Mouse (Mus musculus) cerebellum, adult 2 months (tissue): ENCODE results near the gene Fam117b. TPM values are rescaled to one million over a fixed set of nuclear protein-coding genes. Genes with fewer than 3 reads are reported as not detected.

ENCODE experiments used
- DNase-seq, 2 experiments: peaks; one replicate each; pipeline ENCODE4 v3.0.0; 2021
- H3K27ac ChIP-seq: fragments of 200-500 bp; 2 replicates; pipeline ENCODE4 v1.5.1; 2012; ENCODE audit warnings: low read length, control low read depth, inconsistent platforms; ENCODE audit not compliant: insufficient read depth
- H3K27me3 ChIP-seq: fragments of 200-500 bp; 2 replicates; pipeline ENCODE4 v1.6.1; 2012; ENCODE audit warnings: inconsistent platforms, mild to moderate bottlenecking, low read length, moderate library complexity; ENCODE audit not compliant: control insufficient read depth, insufficient read depth
- H3K4me1 ChIP-seq: fragments of 200-500 bp; 2 replicates; pipeline ENCODE4 v1.6.1; 2011; ENCODE audit warnings: low read length; ENCODE audit not compliant: control insufficient read depth, insufficient read depth
- H3K4me3 ChIP-seq: fragments of 200-500 bp; replicated peaks from 2 replicates; pipeline ENCODE3; 2011; ENCODE audit warnings: mild to moderate bottlenecking, low read depth, low read length, control low read depth; ENCODE audit not compliant: insufficient read depth
- CTCF ChIP-seq: fragments of 200-500 bp; IDR thresholded peaks from 2 replicates; pipeline ENCODE4 v1.5.1; 2011; ENCODE audit warnings: low read depth, mild to moderate bottlenecking, control low read depth, low read length, moderate library complexity, borderline replicate concordance; ENCODE audit not compliant: insufficient read depth
- POLR2A ChIP-seq: fragments of 200-500 bp; IDR thresholded peaks from 2 replicates; pipeline ENCODE4 v1.6.1; 2011; ENCODE audit warnings: low read length, control low read depth, borderline replicate concordance; ENCODE audit not compliant: insufficient read depth
- WGBS: fragments of 180-500 bp; shearing (Covaris S2); methylation state at CpG from one replicate; pipeline ENCODE4 v1.1.7; 2018; 5-methylcytosine and 5-hydroxymethylcytosine counted together
- polyA plus RNA-seq: library from polyadenylated mRNA; depleted of rRNA; stranded (reverse); fragments of >200 nt; gene quantifications from 2 replicates; pipeline ENCODE4 v1.2.3, GENCODE M21; 2012

The Fam117b gene
- polyA plus RNA-seq, 1 experiment: 27.9 TPM

GRCm38 (mm10) chr1:59957206-59957605 lies 44.4 kb downstream of the Fam117b start:
- Histone ChIP-seq H3K27me3 (no peaks in the 10 kb centered on the region), H3K4me1 (peaks cover 3% of the 10 kb centered on the region), H3K27ac (no peak overlapping the region), H3K4me3 (no peak overlapping the region)
- TF ChIP-seq POLR2A: no peak
- no peak for TF ChIP-seq CTCF
- WGBS: 13% methylated on average over 3 of the region's 3 CpGs
- DNase-seq: peak; percentile 52 to 72

- DNase-seq: no peak
- peaks cover 3% of the 10 kb centered on the region for H3K4me1 ChIP-seq
- TF ChIP-seq POLR2A (no peak), CTCF (no peak)
- no peaks in the 10 kb centered on the region for H3K27me3 ChIP-seq
- H3K4me3 ChIP-seq: no peak overlapping the region
- 79% methylated on average over 1 of the region's 1 CpGs for WGBS
- no peak overlapping the region for H3K27ac ChIP-seq
Observed at GRCm38 (mm10) chr1:59959941-59960340, 47.1 kb downstream of the Fam117b start.

GRCm38 (mm10) chr1:59966171-59966785 lies 53.5 kb downstream of the Fam117b start:
- 94% methylated on average over 6 of the region's 6 CpGs for WGBS
- H3K27ac ChIP-seq: no peak overlapping the region
- DNase-seq: no peak
- H3K4me3 ChIP-seq: no peak overlapping the region
- no peaks in the 10 kb centered on the region for H3K4me1 ChIP-seq
- TF ChIP-seq POLR2A (no peak), CTCF (no peak)
- no peaks in the 10 kb centered on the region for H3K27me3 ChIP-seq

- peak; percentile 61 for TF ChIP-seq CTCF
- no peak for TF ChIP-seq POLR2A
- Histone ChIP-seq H3K27ac (no peak overlapping the region), H3K4me3 (no peak overlapping the region), H3K4me1 (no peaks in the 10 kb centered on the region), H3K27me3 (no peaks in the 10 kb centered on the region)
- DNase-seq: peak; percentile 41 to 45
- 91% methylated on average over 4 of the region's 4 CpGs for WGBS
Observed at GRCm38 (mm10) chr1:59967291-59967690, 54.5 kb downstream of the Fam117b start.

- Histone ChIP-seq H3K4me3 (no peak overlapping the region), H3K27me3 (no peaks in the 10 kb centered on the region), H3K4me1 (no peaks in the 10 kb centered on the region; the same call in 1 of the 2 replicates), H3K27ac (no peak overlapping the region)
- no peak for TF ChIP-seq CTCF
- no peak for TF ChIP-seq POLR2A
- no peak for DNase-seq
Observed at GRCm38 (mm10) chr1:59986626-59987025, 73.8 kb downstream of the Fam117b start.

- no peaks in the 10 kb centered on the region for H3K27me3 ChIP-seq
- TF ChIP-seq POLR2A (no peak), CTCF (no peak)
- H3K4me1 ChIP-seq: no peaks in the 10 kb centered on the region
- H3K27ac ChIP-seq: no peak overlapping the region
- 43% methylated on average over 3 of the region's 3 CpGs for whole genome bisulfite sequencing
- no peak overlapping the region for H3K4me3 ChIP-seq
- no peak for DNase-seq
Observed at GRCm38 (mm10) chr1:59987399-59988040, 74.7 kb downstream of the Fam117b start.

GRCm38 (mm10) chr1:59995646-59996045 lies 82.8 kb downstream of the Fam117b start:
- Histone ChIP-seq H3K27me3 (no peaks in the 10 kb centered on the region), H3K4me1 (no peaks in the 10 kb centered on the region), H3K27ac (no peak overlapping the region), H3K4me3 (no peak overlapping the region)
- TF ChIP-seq POLR2A: no peak
- DNase-seq: no peak
- WGBS: 53% methylated on average over 3 of the region's 3 CpGs

- TF ChIP-seq POLR2A (no peak), CTCF (no peak)
- Histone ChIP-seq H3K27me3 (no peaks in the 10 kb centered on the region), H3K27ac (no peak overlapping the region), H3K4me3 (no peak overlapping the region), H3K4me1 (no peaks in the 10 kb centered on the region)
- 73% methylated on average over 5 of the region's 5 CpGs for WGBS
- no peak for DNase-seq
Observed at GRCm38 (mm10) chr1:59997352-59997751, 84.5 kb downstream of the Fam117b start.
